Mouse (Mus musculus) lung, postnatal 0 days (tissue): Measurements from ENCODE around the gene Wdr26. TPM values are rescaled to one million over a fixed set of nuclear protein-coding genes. Genes with fewer than 3 reads are reported as not detected.

Experiments used
- ATAC-seq: fragments of 200-750 bp; cut with Nextera tagmentation; 2 replicates; pipeline ENCODE4 v1.8.0; 2017; ENCODE audit warnings: moderate library complexity
- DNase-seq: peaks from one replicate; pipeline ENCODE4 v3.0.0-alpha.2; 2016; ENCODE audit warnings: low spot score
- H3K27ac ChIP-seq: fragments of 300-500 bp; sonication (generic); 2 replicates; pipeline ENCODE4 v1.5.1; 2014; ENCODE audit warnings: antibody characterized with exemption, mild to moderate bottlenecking, low read length, mixed read lengths
- H3K27me3 ChIP-seq: fragments of 300-500 bp; sonication (generic); replicated peaks from 2 replicates; pipeline ENCODE4 v1.6.1; 2014; ENCODE audit warnings: low read length, mixed read lengths; ENCODE audit not compliant: insufficient read depth
- H3K36me3 ChIP-seq: fragments of 300-500 bp; sonication (generic); 2 replicates; pipeline ENCODE4 v1.6.1; 2014; ENCODE audit warnings: low read length, mixed read lengths; ENCODE audit not compliant: insufficient read depth
- H3K4me1 ChIP-seq: fragments of 300-500 bp; sonication (generic); 2 replicates; pipeline ENCODE4 v1.6.1; 2014; ENCODE audit warnings: antibody characterized with exemption, low read depth, low read length, mixed read lengths; ENCODE audit not compliant: insufficient read depth
- H3K4me2 ChIP-seq: fragments of 300-500 bp; sonication (generic); replicated peaks from 2 replicates; pipeline ENCODE4 v1.6.1; 2014; ENCODE audit warnings: low read depth, mild to moderate bottlenecking, low read length, moderate library complexity, mixed read lengths
- H3K4me3 ChIP-seq: fragments of 300-500 bp; sonication (generic); 2 replicates; pipeline ENCODE4 v1.5.1; 2014; ENCODE audit warnings: low read depth, low read length
- H3K9ac ChIP-seq: fragments of 300-500 bp; sonication (generic); replicated peaks from 2 replicates; pipeline ENCODE4 v1.6.1; 2014; ENCODE audit warnings: low read depth, mild to moderate bottlenecking
- H3K9me3 ChIP-seq: fragments of 300-500 bp; sonication (generic); 2 replicates; pipeline ENCODE4 v1.6.1; 2016; ENCODE audit warnings: low read length, mixed read lengths
- CTCF ChIP-seq: IDR thresholded peaks from 2 replicates; pipeline ENCODE4 v1.5.1; 2016; ENCODE audit warnings: antibody characterized with exemption, mild to moderate bottlenecking
- EP300 ChIP-seq: IDR thresholded peaks from 2 replicates; pipeline ENCODE4 v1.6.1; 2016; ENCODE audit warnings: antibody characterized with exemption, mild to moderate bottlenecking, control low read depth
- WGBS: fragments of 180-500 bp; shearing (Covaris S2); extraction: QIAGEN DNeasy Blood & Tissue Kit; methylation state at CpG from one replicate; pipeline ENCODE4 v1.1.7; 2014; 5-methylcytosine and 5-hydroxymethylcytosine counted together
- polyA plus RNA-seq: library from polyadenylated mRNA; unstranded; fragments of >200 nt; fragmentation: Nextera tagmentation; extraction: Ambion mirVana; gene quantifications from 2 replicates; pipeline ENCODE4 v1.2.1, GENCODE M21; 2015

Wdr26 gene
- polyA plus RNA-seq = 49.1 and 50.9 TPM in 2 replicates

- H3K9ac ChIP-seq = peak within 1 kb of the TSS; percentile 98
- under 1% methylated on average over 53 of the region's 54 CpGs for WGBS
- peak within 1 kb of the TSS; percentile 78 for H3K4me2 ChIP-seq
- peak; percentile 95 for DNase-seq
- no peaks in the 10 kb centered on the region for H3K9me3 ChIP-seq
- no peaks in the 10 kb centered on the region for H3K27me3 ChIP-seq
- H3K4me3 ChIP-seq = peak within 1 kb of the TSS; percentile 99
- H3K27ac ChIP-seq = peak within 1 kb of the TSS; percentile 98
- peak; percentile 89 for ATAC-seq
- no peaks in the 10 kb centered on the region for H3K36me3 ChIP-seq
- H3K4me1 ChIP-seq = no peaks in the 10 kb centered on the region; the same call in 1 of the 2 replicates
- TF ChIP-seq CTCF = peak; percentile 44
- no peak for TF ChIP-seq EP300
These were observed at the start of gene Wdr26 for GRCm38 (mm10) chr1:181211920-181212633. Gene Wdr26, minus strand, starts transcription at chr1:181212001.

GRCm38 (mm10) chr1:181260949-181261696, 49.3 kb upstream of the Wdr26 start:
- Histone ChIP-seq H3K36me3 (no peaks in the 10 kb centered on the region), H3K27ac (no peak overlapping the region), H3K9me3 (no peaks in the 10 kb centered on the region), H3K4me1 (no peaks in the 10 kb centered on the region; the same call in 1 of the 2 replicates), H3K27me3 (no peaks in the 10 kb centered on the region), H3K4me2 (no peak overlapping the region), H3K9ac (no peak overlapping the region), H3K4me3 (no peak overlapping the region)
- DNase-seq (no peak), ATAC-seq (no peak)
- 22% methylated on average over 8 of the region's 8 CpGs for WGBS
- no peak for TF ChIP-seq EP300
- TF ChIP-seq CTCF = no peak

- Histone ChIP-seq H3K4me2 (no peak overlapping the region), H3K4me3 (no peak overlapping the region), H3K27ac (no peak overlapping the region), H3K36me3 (no peaks in the 10 kb centered on the region), H3K9me3 (no peaks in the 10 kb centered on the region), H3K4me1 (peaks cover 5% of the 10 kb centered on the region; the same call in 1 of the 2 replicates), H3K9ac (no peak overlapping the region), H3K27me3 (no peaks in the 10 kb centered on the region)
- TF ChIP-seq CTCF = no peak
- DNase-seq (no peak), ATAC-seq (no peak)
- WGBS = 85% methylated on average over 10 of the region's 10 CpGs
These were observed 48.6 kb upstream of the Wdr26 start for GRCm38 (mm10) chr1:181260422-181260821.

- no peak for ATAC-seq
- Histone ChIP-seq H3K27me3 (no peaks in the 10 kb centered on the region), H3K27ac (no peak overlapping the region), H3K4me1 (peaks cover 5% of the 10 kb centered on the region; the same call in 1 of the 2 replicates), H3K4me3 (no peak overlapping the region), H3K36me3 (no peaks in the 10 kb centered on the region), H3K9ac (no peak overlapping the region), H3K4me2 (no peak overlapping the region), H3K9me3 (no peaks in the 10 kb centered on the region)
- 67% methylated on average over 11 of the region's 11 CpGs for WGBS
- no peak for DNase-seq
- TF ChIP-seq CTCF (no peak), EP300 (no peak)
These were observed 48.0 kb upstream of the Wdr26 start for GRCm38 (mm10) chr1:181259626-181260410.

- Histone ChIP-seq H3K9me3 (no peaks in the 10 kb centered on the region), H3K27me3 (no peaks in the 10 kb centered on the region), H3K4me3 (no peak overlapping the region), H3K4me1 (peaks cover 5% of the 10 kb centered on the region; the same call in 1 of the 2 replicates), H3K36me3 (no peaks in the 10 kb centered on the region), H3K9ac (no peak overlapping the region), H3K27ac (no peak overlapping the region), H3K4me2 (no peak overlapping the region)
- DNase-seq (no peak), ATAC-seq (no peak)
- TF ChIP-seq CTCF (no peak), EP300 (no peak)
- 49% methylated on average over 5 of the region's 5 CpGs for WGBS
These were observed 47.3 kb upstream of the Wdr26 start for GRCm38 (mm10) chr1:181259056-181259455.

GRCm38 (mm10) chr1:181258616-181259015, 46.8 kb upstream of the Wdr26 start:
- Histone ChIP-seq H3K9me3 (no peaks in the 10 kb centered on the region), H3K4me3 (no peak overlapping the region), H3K4me2 (0 out of 2 replicates have a peak overlapping the region, but pooled peaks have one; percentile 5), H3K4me1 (peaks cover 5% of the 10 kb centered on the region; the same call in 1 of the 2 replicates), H3K27me3 (no peaks in the 10 kb centered on the region), H3K36me3 (no peaks in the 10 kb centered on the region), H3K9ac (no peak overlapping the region), H3K27ac (no peak overlapping the region)
- WGBS = 66% methylated on average over 5 of the region's 5 CpGs
- ATAC-seq (no peak), DNase-seq (peak; percentile 8)
- TF ChIP-seq EP300 (no peak), CTCF (no peak)
